In the genomic region with DNA sequence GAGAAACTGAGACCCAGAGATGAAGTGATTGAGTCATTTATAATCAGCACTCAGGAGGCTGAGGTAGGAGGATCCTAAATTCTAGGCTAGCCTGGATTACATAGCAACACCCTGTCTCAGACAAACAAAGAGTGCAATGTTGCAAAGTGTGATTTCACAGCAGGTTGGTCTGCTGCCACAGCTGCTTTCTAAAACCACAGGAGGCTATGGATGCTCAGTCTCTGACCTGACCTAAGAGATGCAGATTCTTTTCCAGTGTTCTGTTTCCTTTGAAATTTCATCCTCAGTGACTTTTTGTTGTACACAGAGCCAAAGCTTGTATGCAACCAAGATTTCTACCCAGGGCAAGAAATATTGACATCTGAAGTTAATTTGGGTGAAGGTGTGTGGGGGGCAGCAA, we compare ENCODE assay signal across 9 mouse cellular contexts. TPM values are rescaled to one million over a fixed set of nuclear protein-coding genes. Genes with fewer than 3 reads are reported as not detected.
A peak's percentile ranks its signal among the peaks of the same experiment; 100 is the strongest.
DNase-seq lines count a peak whose midpoint lies in the region; ATAC-seq and TF ChIP-seq lines count a peak whose summit lies in the region.
"Had no signal": no experiment of that assay in that cellular context is flagged by ENCODE, and none has a peak within 500 bp of the region (broad histone marks: within the 10 kb centered on the region; RNA-seq: fewer than 3 reads in every experiment).

No protein-coding gene starts in this region.

- no peak for TF ChIP-seq POLR2A in limb, embryonic 14.5 days (IDR thresholded peaks at IDR 0.05; ENCODE audit: borderline replicate concordance, extremely low read depth, insufficient read depth, insufficient read length)

- ATAC-seq in hindbrain, embryonic 15.5 days (ENCODE audit: low FRiP score, low read depth), result no peak
- ATAC-seq in hindbrain, embryonic 16.5 days, result no peak
- peak; percentile 36 for ATAC-seq in limb, embryonic 14.5 days (ENCODE audit: low FRiP score, low read depth)
- ATAC-seq: forebrain, embryonic 14.5 days had no signal

- H3K27me3 ChIP-seq in hindbrain, embryonic 15.5 days, result no peaks in the 10 kb centered on the region
- peaks cover 6% of the 10 kb centered on the region for H3K27me3 ChIP-seq in hindbrain, embryonic 16.5 days (replicated peaks; ENCODE audit: control insufficient read depth, insufficient read depth, low read length)
- H3K27me3 ChIP-seq in limb, embryonic 14.5 days (ENCODE audit: control insufficient read depth, insufficient read depth, low read length), result no peaks in the 10 kb centered on the region

- H3K4me3 ChIP-seq in hindbrain, embryonic 15.5 days, result no peak overlapping the region
- no peak overlapping the region for H3K4me3 ChIP-seq in hindbrain, embryonic 16.5 days (ENCODE audit: low read length)
- H3K4me3 ChIP-seq in limb, embryonic 14.5 days (replicated peaks; ENCODE audit: low read length), result no peak overlapping the region

- H3K9me3 ChIP-seq in hindbrain, embryonic 15.5 days, result no peaks in the 10 kb centered on the region
- no peaks in the 10 kb centered on the region for H3K9me3 ChIP-seq in hindbrain, embryonic 16.5 days (ENCODE audit: control insufficient read depth, low read length)
- H3K9me3 ChIP-seq in limb, embryonic 14.5 days (ENCODE audit: control insufficient read depth, low read length), result no peaks in the 10 kb centered on the region

- no peaks in the 10 kb centered on the region for H3K36me3 ChIP-seq in hindbrain, embryonic 15.5 days
- H3K36me3 ChIP-seq in hindbrain, embryonic 16.5 days (ENCODE audit: control insufficient read depth, insufficient read depth, low read length), result no peaks in the 10 kb centered on the region
- H3K36me3 ChIP-seq in limb, embryonic 14.5 days (ENCODE audit: control insufficient read depth, insufficient read depth, low read length), result no peaks in the 10 kb centered on the region

- H3K4me1 ChIP-seq in hindbrain, embryonic 15.5 days (replicated peaks), result no peaks in the 10 kb centered on the region
- peaks cover 3% of the 10 kb centered on the region for H3K4me1 ChIP-seq in hindbrain, embryonic 16.5 days (ENCODE audit: control insufficient read depth, insufficient read depth, low read depth, low read length)
- peaks cover 17% of the 10 kb centered on the region; the same call in 1 of the 2 replicates for H3K4me1 ChIP-seq in limb, embryonic 14.5 days (ENCODE audit: control insufficient read depth, insufficient read depth, low read length)

- H3K9ac ChIP-seq in hindbrain, embryonic 15.5 days, result no peak overlapping the region
- H3K9ac ChIP-seq in hindbrain, embryonic 16.5 days (ENCODE audit: low read depth, low read length), result no peak overlapping the region
- 0 out of 2 replicates have a peak overlapping the region, but pooled peaks have one; percentile 25 for H3K9ac ChIP-seq in limb, embryonic 14.5 days (ENCODE audit: low read depth, low read length, severe bottlenecking)

- peak; percentile 49 for DNase-seq in ES-CJ7 (ENCODE audit: low read depth, low spot score)
- peak; percentile 82 for DNase-seq in R1 (ENCODE audit: low read depth, low spot score)
- no peak for DNase-seq in limb, embryonic 14.5 days (ENCODE audit: low spot score)
- no peak for DNase-seq in lung, postnatal 4 days
- DNase-seq in cerebellum, postnatal 14 days, result no peak
- DNase-seq: cerebellum, adult 8-10 months had no signal

- no peak overlapping the region for H3K4me2 ChIP-seq in hindbrain, embryonic 15.5 days
- no peak overlapping the region for H3K4me2 ChIP-seq in hindbrain, embryonic 16.5 days (ENCODE audit: low read length)
- no peak overlapping the region for H3K4me2 ChIP-seq in limb, embryonic 14.5 days (replicated peaks; ENCODE audit: low read depth, low read length, severe bottlenecking)

- H3K27ac ChIP-seq in hindbrain, embryonic 15.5 days (replicated peaks), result 0 out of 2 replicates have a peak overlapping the region, but pooled peaks have one; percentile 26
- no peak overlapping the region; the same call in 1 of the 2 replicates for H3K27ac ChIP-seq in hindbrain, embryonic 16.5 days (ENCODE audit: low read depth, low read length)
- peak overlapping the region; percentile 70 for H3K27ac ChIP-seq in limb, embryonic 14.5 days (replicated peaks; ENCODE audit: low read depth, low read length)

RNA-seq across cellular contexts. Expression of a gene that starts 6.3 kb away (rescaled TPM):
- 27.1 and 27.4 TPM in 2 replicates for polyA plus RNA-seq in hindbrain, embryonic 15.5 days (2015; fragmentation: Nextera tagmentation; extraction: Ambion mirVana)
- polyA plus RNA-seq in hindbrain, embryonic 16.5 days (2015; fragmentation: Nextera tagmentation; extraction: Ambion mirVana), result 27.4 and 35.8 TPM in 2 replicates
- polyA plus RNA-seq in limb, embryonic 14.5 days (2012; rRNA removed), result 60.6 and 70.9 TPM in 2 replicates
- 51.7 and 53.7 TPM in 2 replicates for polyA plus RNA-seq in limb, embryonic 14.5 days (2014; fragmentation: Nextera tagmentation; extraction: Ambion mirVana)

RNA-seq across cellular contexts. Expression of a gene that starts 17.7 kb away (rescaled TPM):
- 7.3 TPM in 2 replicates for polyA plus RNA-seq in hindbrain, embryonic 15.5 days (2015; fragmentation: Nextera tagmentation; extraction: Ambion mirVana)
- 5.5 and 6.1 TPM in 2 replicates for polyA plus RNA-seq in hindbrain, embryonic 16.5 days (2015; fragmentation: Nextera tagmentation; extraction: Ambion mirVana)
- polyA plus RNA-seq in limb, embryonic 14.5 days (2012; rRNA removed), result 29.5 and 40.8 TPM in 2 replicates
- polyA plus RNA-seq in limb, embryonic 14.5 days (2014; fragmentation: Nextera tagmentation; extraction: Ambion mirVana), result 10.6 and 11.1 TPM in 2 replicates

RNA-seq across cellular contexts. Expression of a gene that starts 22.6 kb away (rescaled TPM):
- 63.9 and 67.3 TPM in 2 replicates for polyA plus RNA-seq in hindbrain, embryonic 15.5 days (2015; fragmentation: Nextera tagmentation; extraction: Ambion mirVana)
- 59.6 and 62.5 TPM in 2 replicates for polyA plus RNA-seq in hindbrain, embryonic 16.5 days (2015; fragmentation: Nextera tagmentation; extraction: Ambion mirVana)
- polyA plus RNA-seq in limb, embryonic 14.5 days (2012; rRNA removed), result 158 and 206 TPM in 2 replicates
- polyA plus RNA-seq in limb, embryonic 14.5 days (2014; fragmentation: Nextera tagmentation; extraction: Ambion mirVana), result 95.7 and 95.8 TPM in 2 replicates

RNA-seq across cellular contexts. Expression of a gene that starts 43.1 kb away (rescaled TPM):
- 0.36 and 0.69 TPM in 2 replicates for polyA plus RNA-seq in hindbrain, embryonic 15.5 days (2015; fragmentation: Nextera tagmentation; extraction: Ambion mirVana)
- polyA plus RNA-seq in hindbrain, embryonic 16.5 days (2015; fragmentation: Nextera tagmentation; extraction: Ambion mirVana), result 0.49 TPM in 1 of 2 replicates, not detected in the other
- polyA plus RNA-seq in limb, embryonic 14.5 days (2012; rRNA removed), result 0.19 and 0.36 TPM in 2 replicates
- polyA plus RNA-seq in limb, embryonic 14.5 days (2014; fragmentation: Nextera tagmentation; extraction: Ambion mirVana), result 0.92 and 1.00 TPM in 2 replicates
- polyA plus RNA-seq: forebrain, embryonic 14.5 days had no signal

RNA-seq across cellular contexts. Expression of a gene that starts 51.9 kb away (rescaled TPM):
- 2.7 and 3.3 TPM in 2 replicates for polyA plus RNA-seq in hindbrain, embryonic 15.5 days (2015; fragmentation: Nextera tagmentation; extraction: Ambion mirVana)
- polyA plus RNA-seq in hindbrain, embryonic 16.5 days (2015; fragmentation: Nextera tagmentation; extraction: Ambion mirVana), result 3.3 and 13.6 TPM in 2 replicates
- 46.8 and 55.3 TPM in 2 replicates for polyA plus RNA-seq in limb, embryonic 14.5 days (2012; rRNA removed)
- polyA plus RNA-seq in limb, embryonic 14.5 days (2014; fragmentation: Nextera tagmentation; extraction: Ambion mirVana), result 64.4 and 88.3 TPM in 2 replicates

Comparison
In these comparisons a context has a peak if more than half of its experiments do, and no peak if none do; other contexts are left out.
1. DNase-seq: peak in ES-CJ7 (single experiment) and R1 (single experiment); none in limb, embryonic 14.5 days (single experiment), lung, postnatal 4 days (0 of 2) and cerebellum, postnatal 14 days (0 of 2).